Mouse (Mus musculus): ENCODE data around the gene Tnfsf12.

- TF ChIP-seq CTCF (IDR thresholded peaks at IDR 0.05; ENCODE audit: insufficient read depth, low read depth, low read length) (no peak), POLR2A (IDR thresholded peaks at IDR 0.05; ENCODE audit: insufficient read depth, low read depth, low read length) (no peak)
These were observed 11.8 kb upstream of the Tnfsf12 start for GRCm38 (mm10) chr11:69707480-69707847.

Data from olfactory bulb, adult 2 months (tissue).